Mouse (Mus musculus): ENCODE results near the gene Med22. TPM values are rescaled to one million over a fixed set of nuclear protein-coding genes. Genes with fewer than 3 reads are reported as not detected.

The Med22 gene
- 160 and 164 TPM in 2 replicates for polyA plus RNA-seq (2015; fragmentation: Nextera tagmentation; extraction: Ambion mirVana)

DNA sequence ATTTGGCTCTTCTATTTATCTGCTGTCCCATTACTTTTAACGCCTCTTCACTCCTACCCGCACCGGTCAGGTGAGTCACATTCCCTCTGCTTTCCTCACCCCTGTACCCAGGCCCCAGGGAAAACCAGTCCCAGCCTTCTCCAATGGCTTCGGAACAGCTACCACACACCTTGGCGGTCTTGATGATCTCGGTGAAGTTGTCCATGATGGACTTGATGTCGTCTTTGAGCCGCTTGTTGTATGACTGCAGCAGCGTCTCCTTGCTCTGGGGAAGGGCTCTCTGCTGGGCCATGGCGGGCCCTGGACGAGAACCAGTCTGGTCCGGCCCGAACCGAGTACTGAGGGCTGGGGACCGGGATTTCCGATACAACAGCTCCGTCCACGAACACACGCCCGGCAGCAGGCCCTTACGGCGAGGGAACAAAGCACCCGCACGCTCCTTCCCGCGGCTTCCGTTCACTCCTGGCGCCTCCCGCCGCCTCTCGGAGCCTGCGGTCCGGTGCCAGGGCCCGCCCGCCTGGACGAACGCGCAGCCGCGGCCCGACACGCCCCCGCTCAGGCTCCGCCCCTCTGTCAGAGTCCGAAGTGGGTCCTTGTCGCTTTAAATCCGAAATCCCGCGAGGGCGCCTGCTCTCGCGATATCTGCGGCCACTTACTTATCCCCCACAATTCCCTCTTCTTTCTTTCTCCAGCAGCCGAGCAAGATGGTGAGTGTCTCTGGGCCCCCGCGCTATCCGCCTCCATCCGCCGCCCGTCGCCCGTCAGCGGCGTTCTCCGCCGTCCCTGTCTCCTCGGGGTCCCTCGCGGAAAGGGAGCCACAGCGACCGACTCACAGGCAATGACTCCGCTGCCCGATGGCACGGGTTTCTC is at the start of gene Med22, which contains the start of gene Rpl7a:
TSS of gene Med22 (minus strand) at position 554 of the 870 bp plus-strand sequence.
TSS of gene Rpl7a (plus strand) at position 641 of the 870 bp plus-strand sequence.
- H3K9ac ChIP-seq (replicated peaks), result peak within 1 kb of the TSS; percentile 99
- no peaks in the 10 kb centered on the region for H3K9me3 ChIP-seq
- peaks cover 62% of the 10 kb centered on the region for H3K36me3 ChIP-seq
- no peaks in the 10 kb centered on the region for H3K27me3 ChIP-seq
- peak within 1 kb of the TSS; percentile 94 for H3K27ac ChIP-seq
- H3K4me2 ChIP-seq (replicated peaks), result peak within 1 kb of the TSS; percentile 100
- ATAC-seq, result peak; percentile 92
- H3K4me1 ChIP-seq (replicated peaks), result peaks cover 52% of the 10 kb centered on the region
- WGBS, result under 1% methylated on average over 74 of the region's 74 CpGs
- H3K4me3 ChIP-seq (replicated peaks), result peak within 1 kb of the TSS; percentile 95

DNA sequence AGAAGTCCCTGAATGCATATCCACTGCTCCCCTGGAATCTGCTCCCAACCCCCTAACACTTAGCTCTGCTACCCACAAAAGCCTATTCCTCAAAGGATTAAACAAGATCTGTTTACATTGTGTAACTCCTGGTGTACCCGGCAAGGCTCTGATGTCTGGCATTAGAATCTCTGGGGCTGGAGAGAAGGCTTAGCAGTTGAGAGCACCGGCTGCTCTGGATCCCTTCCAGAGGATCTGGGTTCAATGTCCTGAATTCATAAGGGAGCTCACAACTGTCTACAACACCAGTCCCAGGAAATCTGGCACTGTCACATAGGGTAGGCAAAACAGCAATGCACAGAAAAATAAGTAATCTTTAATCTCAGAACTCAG is 47.0 kb upstream of the Med22 start:
- Histone ChIP-seq H3K4me1 (replicated peaks) (peaks cover 19% of the 10 kb centered on the region), H3K4me3 (replicated peaks) (no peak overlapping the region), H3K36me3 (peaks cover 87% of the 10 kb centered on the region), H3K9ac (replicated peaks) (no peak overlapping the region), H3K9me3 (no peaks in the 10 kb centered on the region), H3K27me3 (no peaks in the 10 kb centered on the region), H3K4me2 (replicated peaks) (no peak overlapping the region), H3K27ac (no peak overlapping the region)
- ATAC-seq, result no peak
- 92% methylated on average over 2 of the region's 2 CpGs for WGBS

DNA sequence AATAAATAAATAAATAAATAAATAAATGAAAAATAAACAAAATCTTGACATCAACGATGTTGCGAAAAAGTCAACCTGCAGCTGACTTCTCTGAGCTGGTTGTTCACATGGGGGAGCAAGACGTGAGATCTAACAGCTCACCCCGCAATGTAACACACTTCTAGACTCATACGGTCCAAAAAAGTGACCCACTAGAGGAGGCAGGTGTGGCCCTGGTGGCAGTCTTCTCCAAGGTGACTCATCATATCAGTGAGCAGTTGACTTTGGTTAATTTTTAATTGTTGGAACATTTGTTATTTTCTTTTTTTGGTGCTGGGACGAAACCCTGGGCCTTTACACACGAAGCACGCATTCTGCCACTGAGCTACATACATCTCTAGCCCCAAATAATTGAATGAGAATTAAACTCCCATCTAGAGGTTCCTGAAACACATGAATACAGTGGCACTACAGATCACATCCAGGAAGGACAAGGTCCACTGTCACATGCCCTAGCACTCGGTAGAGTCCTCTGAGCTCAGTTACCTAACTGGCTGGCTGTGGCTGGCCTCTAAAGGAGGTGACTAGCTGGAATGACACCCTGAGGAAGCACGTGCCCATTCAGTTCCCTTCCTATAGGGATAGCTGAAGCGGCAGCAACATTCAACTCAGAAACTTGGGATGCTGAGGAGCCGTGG is 46.5 kb upstream of the Med22 start:
- peaks cover 14% of the 10 kb centered on the region for H3K4me1 ChIP-seq (replicated peaks)
- no peak overlapping the region for H3K4me2 ChIP-seq (replicated peaks)
- H3K27ac ChIP-seq, result no peak overlapping the region
- no peaks in the 10 kb centered on the region for H3K27me3 ChIP-seq
- 94% methylated on average over 12 of the region's 12 CpGs for WGBS
- peaks cover 88% of the 10 kb centered on the region for H3K36me3 ChIP-seq
- ATAC-seq, result no peak
- no peak overlapping the region for H3K9ac ChIP-seq (replicated peaks)
- no peak overlapping the region for H3K4me3 ChIP-seq (replicated peaks)
- H3K9me3 ChIP-seq, result no peaks in the 10 kb centered on the region

DNA sequence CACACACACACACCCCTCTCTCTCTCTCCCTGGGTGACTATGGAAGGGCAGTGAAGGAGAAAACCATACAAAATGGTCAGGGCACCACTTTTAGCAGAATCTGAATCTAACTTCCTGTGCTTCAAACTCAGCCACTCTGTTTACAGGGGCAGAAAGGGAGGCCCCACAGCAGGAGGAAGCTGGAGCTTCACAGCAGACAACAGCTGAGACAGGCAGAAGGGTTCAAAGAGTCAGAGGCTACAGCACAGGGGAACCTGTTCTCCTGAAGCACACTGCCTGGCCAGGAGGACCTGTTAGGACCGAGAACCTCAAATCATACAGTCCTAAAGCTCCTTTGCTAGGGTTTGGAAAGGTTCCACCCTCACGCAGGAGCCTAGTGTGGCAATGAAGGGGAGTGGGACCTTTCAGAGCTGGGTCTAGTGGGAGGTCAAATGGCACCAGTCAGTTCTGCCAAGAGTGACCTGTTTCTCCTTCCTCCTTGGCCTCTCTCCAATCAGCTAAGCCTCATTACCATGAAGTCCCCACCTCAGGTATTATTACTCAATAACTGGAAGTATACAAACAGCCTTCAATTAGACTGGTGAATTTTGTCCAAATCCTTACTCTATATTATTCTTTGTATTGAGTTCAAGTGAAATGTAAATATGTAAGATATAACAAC is 44.4 kb upstream of the Med22 start:
- ATAC-seq, result no peak
- 96% methylated on average over 2 of the region's 2 CpGs for WGBS
- peaks cover 96% of the 10 kb centered on the region for H3K36me3 ChIP-seq

DNA sequence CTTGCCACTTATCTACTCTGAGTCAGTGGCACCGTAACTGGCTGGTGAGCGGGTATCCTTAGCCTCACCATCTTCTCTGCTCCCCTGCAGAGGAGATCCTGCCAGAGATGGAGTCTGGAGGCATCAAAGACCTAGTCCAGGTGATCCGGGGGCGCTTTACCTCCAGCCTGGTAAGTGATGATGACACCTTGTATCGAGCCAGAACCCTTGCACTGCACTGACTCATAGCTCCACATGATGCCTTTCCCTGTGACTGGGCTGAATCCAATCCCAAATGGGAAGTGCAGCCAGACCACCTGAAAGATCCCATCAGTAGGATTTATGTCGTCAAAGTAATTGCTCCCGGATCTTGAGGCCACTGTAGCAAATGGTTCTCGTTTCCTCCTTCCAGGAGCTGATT is 42.4 kb upstream of the Med22 start:
- no peak overlapping the region for H3K9ac ChIP-seq (replicated peaks)
- H3K4me1 ChIP-seq (replicated peaks), result no peaks in the 10 kb centered on the region
- ATAC-seq, result no peak
- no peaks in the 10 kb centered on the region for H3K9me3 ChIP-seq
- no peak overlapping the region for H3K4me3 ChIP-seq (replicated peaks)
- H3K4me2 ChIP-seq (replicated peaks), result no peak overlapping the region
- no peaks in the 10 kb centered on the region for H3K27me3 ChIP-seq
- H3K36me3 ChIP-seq, result peaks cover 91% of the 10 kb centered on the region
- no peak overlapping the region for H3K27ac ChIP-seq
- WGBS, result 95% methylated on average over 8 of the region's 8 CpGs

More for the DNA sequence above, 44.4 kb upstream of the Med22 start:
- H3K9me3 ChIP-seq, result no peaks in the 10 kb centered on the region
- H3K4me1 ChIP-seq (replicated peaks), result no peaks in the 10 kb centered on the region
- no peak overlapping the region for H3K4me3 ChIP-seq (replicated peaks)
- H3K27me3 ChIP-seq, result no peaks in the 10 kb centered on the region
- H3K27ac ChIP-seq, result no peak overlapping the region
- H3K4me2 ChIP-seq (replicated peaks), result no peak overlapping the region
- no peak overlapping the region; the same call in 1 of the 2 replicates for H3K9ac ChIP-seq (replicated peaks)

DNA sequence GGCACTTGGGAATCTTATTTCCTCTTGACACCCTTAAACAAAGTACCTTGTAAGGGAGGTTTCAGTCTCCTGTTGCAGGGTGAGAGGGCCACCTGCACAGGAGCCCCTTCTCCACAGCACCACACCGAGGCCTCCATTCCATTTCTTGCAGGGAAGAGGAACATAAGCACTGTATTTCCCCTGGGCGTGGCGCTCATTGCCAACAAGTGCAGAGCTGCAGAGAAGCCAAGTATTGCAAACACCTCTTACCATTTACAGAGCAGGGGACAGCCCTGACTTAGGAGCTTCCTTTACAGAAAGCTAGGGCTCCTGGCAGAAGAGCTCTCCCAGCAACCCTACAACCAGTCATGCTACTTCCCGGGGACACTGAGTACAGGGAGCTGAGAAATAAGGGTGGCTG is 41.7 kb upstream of the Med22 start:
- Histone ChIP-seq H3K27ac (no peak overlapping the region), H3K4me3 (replicated peaks) (no peak overlapping the region), H3K27me3 (no peaks in the 10 kb centered on the region), H3K4me2 (replicated peaks) (no peak overlapping the region), H3K9me3 (no peaks in the 10 kb centered on the region), H3K4me1 (replicated peaks) (no peaks in the 10 kb centered on the region), H3K36me3 (peaks cover 86% of the 10 kb centered on the region), H3K9ac (replicated peaks) (no peak overlapping the region)
- no peak for ATAC-seq
- 92% methylated on average over 4 of the region's 4 CpGs for WGBS

DNA sequence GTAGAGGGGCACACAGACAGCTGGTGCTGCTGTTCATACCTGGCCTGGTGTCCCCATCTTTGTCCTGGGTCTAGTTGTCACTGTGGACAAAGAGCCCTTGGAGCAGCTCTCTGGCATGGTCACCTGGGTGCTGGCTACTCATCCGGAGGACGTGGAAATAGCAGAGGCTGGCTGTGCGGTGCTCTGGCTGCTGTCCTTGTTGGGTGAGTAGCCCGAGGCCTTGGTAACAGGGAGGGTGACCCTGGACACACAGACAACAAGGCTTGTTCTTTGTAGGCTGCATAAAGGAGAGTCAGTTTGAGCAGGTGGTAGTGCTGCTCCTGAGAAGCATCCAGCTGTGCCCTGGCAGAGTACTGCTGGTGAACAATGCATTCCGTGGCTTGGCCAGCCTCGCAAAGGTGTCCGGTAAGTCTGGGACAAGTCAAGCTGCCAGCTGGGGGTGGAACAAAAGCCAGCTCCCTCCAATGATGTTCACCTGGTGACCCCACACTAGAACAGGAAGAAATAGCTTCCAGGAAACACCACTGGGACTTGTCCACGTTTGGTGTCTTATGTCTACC is 40.9 kb upstream of the Med22 start:
- no peak for ATAC-seq
- no peak overlapping the region for H3K4me2 ChIP-seq (replicated peaks)
- peaks cover 83% of the 10 kb centered on the region for H3K36me3 ChIP-seq
- H3K9me3 ChIP-seq, result no peaks in the 10 kb centered on the region
- no peaks in the 10 kb centered on the region for H3K27me3 ChIP-seq
- no peak overlapping the region for H3K4me3 ChIP-seq (replicated peaks)
- no peak overlapping the region for H3K9ac ChIP-seq (replicated peaks)
- no peaks in the 10 kb centered on the region for H3K4me1 ChIP-seq (replicated peaks)
- H3K27ac ChIP-seq, result no peak overlapping the region
- 93% methylated on average over 8 of the region's 8 CpGs for WGBS

DNA sequence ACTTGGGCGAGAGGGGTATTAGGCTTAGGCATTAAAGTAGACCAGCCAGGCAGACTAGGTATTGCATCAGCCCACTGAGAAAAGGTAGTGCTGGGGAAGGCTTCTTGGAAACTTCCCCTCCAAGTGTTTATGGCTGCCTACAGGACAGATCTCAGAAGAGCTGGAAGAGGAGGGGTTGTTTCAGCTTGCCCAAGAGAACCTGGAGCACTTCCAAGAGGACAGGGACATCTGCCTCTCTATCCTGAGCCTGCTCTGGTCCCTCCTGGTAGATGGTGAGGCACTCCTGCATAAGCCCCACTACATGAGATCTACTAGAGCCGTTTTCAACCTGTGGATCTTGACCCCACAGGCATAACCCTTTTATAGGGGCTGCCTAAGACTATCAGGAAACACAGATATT is 39.9 kb upstream of the Med22 start:
- Histone ChIP-seq H3K27me3 (no peaks in the 10 kb centered on the region), H3K4me3 (replicated peaks) (no peak overlapping the region), H3K9me3 (no peaks in the 10 kb centered on the region), H3K4me2 (replicated peaks) (no peak overlapping the region), H3K4me1 (replicated peaks) (no peaks in the 10 kb centered on the region), H3K36me3 (peaks cover 74% of the 10 kb centered on the region), H3K27ac (no peak overlapping the region), H3K9ac (replicated peaks) (no peak overlapping the region)
- ATAC-seq, result no peak
- WGBS, result 89% methylated on average over 2 of the region's 2 CpGs

DNA sequence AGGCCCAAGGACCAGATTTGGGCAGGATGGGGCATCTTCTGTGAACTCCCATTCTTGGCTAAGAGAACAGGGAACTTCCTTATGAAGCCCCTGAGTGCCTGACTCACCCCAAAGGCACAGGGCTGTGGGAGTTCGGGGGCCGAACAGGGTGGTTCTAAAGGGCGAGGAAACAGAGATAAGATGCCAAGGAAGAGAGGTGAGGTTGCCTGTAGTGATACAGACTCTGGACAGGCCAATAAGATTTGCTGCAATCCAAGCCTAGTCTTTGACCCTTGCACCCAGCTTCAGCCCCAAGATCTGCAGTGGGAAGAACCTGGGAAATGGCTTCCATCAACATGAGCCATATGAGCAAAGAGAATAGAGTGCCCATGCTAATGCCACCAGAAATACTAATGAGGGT is 32.8 kb upstream of the Med22 start:
- no peak overlapping the region for H3K27ac ChIP-seq
- no peak overlapping the region for H3K4me3 ChIP-seq (replicated peaks)
- H3K4me2 ChIP-seq (replicated peaks), result no peak overlapping the region
- peaks cover 7% of the 10 kb centered on the region for H3K36me3 ChIP-seq
- no peaks in the 10 kb centered on the region for H3K4me1 ChIP-seq (replicated peaks)
- H3K27me3 ChIP-seq, result no peaks in the 10 kb centered on the region
- 92% methylated on average over 3 of the region's 3 CpGs for WGBS
- ATAC-seq, result no peak
- H3K9me3 ChIP-seq, result no peaks in the 10 kb centered on the region
- H3K9ac ChIP-seq (replicated peaks), result no peak overlapping the region

DNA sequence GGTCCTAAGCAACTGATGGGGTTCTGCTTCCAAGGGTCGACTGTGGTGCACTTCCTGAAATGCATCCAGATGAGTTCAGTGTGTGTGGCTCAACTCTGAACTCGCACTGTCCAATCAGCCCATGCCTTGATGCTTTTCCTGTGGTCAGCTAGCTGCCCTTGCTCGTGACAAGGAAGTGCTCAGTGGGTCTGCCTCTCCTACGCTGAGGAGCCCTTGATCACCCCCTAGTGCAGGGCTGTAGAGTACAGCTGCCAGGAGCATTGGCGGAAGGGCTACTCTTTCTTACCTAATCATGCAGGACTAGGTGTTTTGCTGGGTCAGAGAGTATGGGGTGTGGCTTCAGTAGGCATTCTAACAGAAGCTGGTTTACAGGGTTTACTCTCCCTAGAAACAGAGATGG is 31.1 kb upstream of the Med22 start:
- no peak overlapping the region for H3K4me2 ChIP-seq (replicated peaks)
- peaks cover 2% of the 10 kb centered on the region; the same call in 1 of the 2 replicates for H3K36me3 ChIP-seq
- no peak overlapping the region for H3K9ac ChIP-seq (replicated peaks)
- WGBS, result 43% methylated on average over 5 of the region's 5 CpGs
- no peaks in the 10 kb centered on the region for H3K9me3 ChIP-seq
- no peak overlapping the region for H3K4me3 ChIP-seq (replicated peaks)
- ATAC-seq, result no peak
- no peak overlapping the region for H3K27ac ChIP-seq
- no peaks in the 10 kb centered on the region for H3K4me1 ChIP-seq (replicated peaks)
- no peaks in the 10 kb centered on the region for H3K27me3 ChIP-seq

DNA sequence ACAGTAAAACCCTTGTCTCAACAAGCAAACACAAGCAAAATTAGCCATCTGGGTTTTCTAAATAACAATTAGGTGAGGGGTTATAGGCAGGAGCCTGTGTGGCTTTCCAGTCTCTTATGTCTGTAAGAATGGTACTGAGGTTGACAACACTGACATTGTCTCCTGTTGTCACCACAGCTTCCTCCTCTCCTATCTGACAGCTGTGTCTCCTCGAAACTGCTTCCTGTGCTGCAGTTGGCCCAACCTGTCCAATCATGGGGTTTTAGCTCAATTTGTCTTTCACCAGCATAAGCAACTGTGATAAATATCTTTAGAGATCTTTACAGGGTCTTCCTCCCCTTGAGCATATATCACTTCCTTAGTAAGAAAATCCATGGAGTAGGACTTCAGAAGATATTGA is 25.9 kb upstream of the Med22 start:
- no peak for ATAC-seq
- no peaks in the 10 kb centered on the region for H3K36me3 ChIP-seq
- H3K9me3 ChIP-seq, result no peaks in the 10 kb centered on the region
- H3K4me3 ChIP-seq (replicated peaks), result no peak overlapping the region
- no peaks in the 10 kb centered on the region; the same call in 1 of the 2 replicates for H3K27me3 ChIP-seq
- H3K27ac ChIP-seq, result no peak overlapping the region
- no peak overlapping the region for H3K4me2 ChIP-seq (replicated peaks)
- H3K9ac ChIP-seq (replicated peaks), result no peak overlapping the region
- peaks cover 14% of the 10 kb centered on the region for H3K4me1 ChIP-seq (replicated peaks)
- 70% methylated on average over 1 of the region's 1 CpGs for WGBS

DNA sequence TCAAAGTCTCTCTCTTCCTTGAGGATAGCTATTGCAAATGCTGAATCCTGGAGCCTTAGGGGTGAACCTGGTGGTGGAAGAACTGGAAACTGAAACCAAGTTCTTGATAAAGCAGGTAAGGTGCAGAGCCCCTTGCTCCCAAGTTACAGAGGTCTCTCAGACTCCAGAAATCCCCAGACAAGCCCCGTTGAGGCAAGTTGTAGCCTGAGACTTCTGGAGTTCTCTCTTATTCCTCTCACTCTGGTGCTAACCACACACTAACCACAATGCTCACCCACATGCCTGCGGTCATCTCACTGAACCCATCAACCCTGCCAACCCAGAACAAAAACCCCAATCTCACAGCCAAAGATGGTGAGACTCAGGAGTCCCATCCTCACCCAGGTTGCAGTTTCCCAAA is 24.8 kb upstream of the Med22 start:
- Histone ChIP-seq H3K27me3 (no peaks in the 10 kb centered on the region; the same call in 1 of the 2 replicates), H3K9me3 (no peaks in the 10 kb centered on the region), H3K4me3 (replicated peaks) (no peak overlapping the region), H3K4me1 (replicated peaks) (peaks cover 25% of the 10 kb centered on the region), H3K9ac (replicated peaks) (no peak overlapping the region), H3K4me2 (replicated peaks) (no peak overlapping the region), H3K36me3 (0 out of 2 replicates have a peak, but pooled peaks cover 4% of the 10 kb centered on the region), H3K27ac (no peak overlapping the region)
- 91% methylated on average over 2 of the region's 2 CpGs for WGBS
- ATAC-seq, result no peak
